Mouse (Mus musculus): ENCODE measurements at regions not wholly inside any gene's neighbourhood (a gene's known extent, or its start where the extent isn't known, plus 50 kb on each side); places are given as distances from the start of the nearest gene placed in this dataset.

DNA sequence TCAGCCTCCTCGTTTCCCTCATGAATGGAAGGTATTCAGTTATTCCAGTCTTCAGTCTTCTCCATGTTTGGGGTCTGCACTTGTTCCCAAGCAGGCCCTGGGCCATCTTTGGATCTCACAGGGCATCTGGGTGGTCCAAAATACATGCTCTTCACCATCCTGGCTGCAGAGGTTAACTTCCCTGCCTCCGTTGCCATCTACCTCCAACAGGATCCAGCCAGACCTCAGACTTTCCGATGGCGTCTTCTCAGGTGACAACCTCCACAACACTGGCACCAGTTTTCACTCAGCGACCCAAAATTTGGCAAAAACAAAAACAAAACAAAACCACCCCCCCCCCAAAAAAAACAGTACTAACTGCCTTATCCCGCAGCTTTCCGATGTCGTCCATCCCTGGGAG is 50.0 kb upstream of the Six3 start:
- H3K36me3 ChIP-seq: no peaks in the 10 kb centered on the region
- H3K27me3 ChIP-seq (ENCODE audit: low read depth, poor library complexity, severe bottlenecking): no peaks in the 10 kb centered on the region
- no peaks in the 10 kb centered on the region for H3K4me1 ChIP-seq
- no peaks in the 10 kb centered on the region for H3K9me3 ChIP-seq (replicated peaks)
- DNase-seq (ENCODE audit: low spot score): no peak
- no peak overlapping the region for H3K4me3 ChIP-seq
- H3K27ac ChIP-seq: no peak overlapping the region
- 84% methylated on average over 8 of the region's 8 CpGs for WGBS
